Mouse (Mus musculus) heart, embryonic 10.5 days (tissue): ENCODE measurements around the gene Dnajc6. TPM values are rescaled to one million over a fixed set of nuclear protein-coding genes. Genes with fewer than 3 reads are reported as not detected.

Experiments used
- DNase-seq: peaks from one replicate; pipeline ENCODE4 v3.0.0-alpha.2; 2017; ENCODE audit warnings: low spot score
- H3K27ac ChIP-seq: fragments of 300-500 bp; sonication (generic); 2 replicates; pipeline ENCODE4 v1.5.1; 2016; ENCODE audit warnings: mild to moderate bottlenecking
- H3K27me3 ChIP-seq: fragments of 300-500 bp; sonication (generic); 2 replicates; pipeline ENCODE4 v1.6.1; 2016; ENCODE audit warnings: mild to moderate bottlenecking; ENCODE audit not compliant: poor library complexity, insufficient read depth, severe bottlenecking
- H3K36me3 ChIP-seq: fragments of 300-500 bp; sonication (generic); 2 replicates; pipeline ENCODE4 v1.6.1; 2016; ENCODE audit warnings: mild to moderate bottlenecking, moderate library complexity
- H3K4me1 ChIP-seq: fragments of 300-500 bp; sonication (generic); 2 replicates; pipeline ENCODE4 v1.6.1; 2016; ENCODE audit warnings: mild to moderate bottlenecking
- H3K4me3 ChIP-seq: fragments of 300-500 bp; sonication (generic); 2 replicates; pipeline ENCODE4 v1.5.1; 2016; ENCODE audit warnings: mild to moderate bottlenecking, moderate library complexity
- H3K9me3 ChIP-seq: fragments of 300-500 bp; sonication (generic); 2 replicates; pipeline ENCODE4 v1.6.1; 2016; ENCODE audit warnings: mild to moderate bottlenecking, moderate library complexity
- WGBS: fragments of 180-500 bp; shearing (Covaris S2); methylation state at CpG from one replicate; pipeline ENCODE4 v1.1.7; 2016; 5-methylcytosine and 5-hydroxymethylcytosine counted together
- polyA plus RNA-seq: library from polyadenylated mRNA; unstranded; fragments of >200 nt; fragmentation: Nextera tagmentation; extraction: Ambion mirVana; gene quantifications from 2 replicates; pipeline ENCODE4 v1.2.1, GENCODE M21; 2016

Gene Dnajc6
- polyA plus RNA-seq, 1 experiment from 2014 or later, result 0.44 TPM

DNA sequence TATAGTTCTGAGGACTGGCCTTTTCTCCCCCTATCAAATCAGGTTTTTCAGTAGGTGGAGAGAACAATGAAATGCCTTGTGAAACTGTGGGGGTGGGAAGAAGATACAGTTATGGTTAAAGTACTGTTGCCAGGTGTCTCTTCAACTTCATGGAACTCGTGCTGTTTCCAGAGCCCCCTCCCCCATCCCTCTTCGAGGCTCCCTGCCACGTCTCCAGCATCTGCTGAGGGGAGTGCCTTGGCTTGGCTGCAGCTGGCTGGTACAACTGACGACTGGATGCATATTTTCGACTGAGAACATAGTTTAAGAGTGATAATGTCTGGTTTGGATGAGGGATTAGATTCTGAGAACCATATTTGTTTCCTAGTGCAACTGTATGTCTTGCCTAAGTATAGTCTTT, 55.9 kb downstream of the Dnajc6 start:
- WGBS, result 25% methylated on average over 5 of the region's 5 CpGs
- Histone ChIP-seq H3K4me1 (peaks cover 14% of the 10 kb centered on the region), H3K4me3 (no peak overlapping the region), H3K27ac (no peak overlapping the region), H3K9me3 (no peaks in the 10 kb centered on the region), H3K36me3 (no peaks in the 10 kb centered on the region), H3K27me3 (peaks cover 31% of the 10 kb centered on the region)
- DNase-seq, result no peak

DNA sequence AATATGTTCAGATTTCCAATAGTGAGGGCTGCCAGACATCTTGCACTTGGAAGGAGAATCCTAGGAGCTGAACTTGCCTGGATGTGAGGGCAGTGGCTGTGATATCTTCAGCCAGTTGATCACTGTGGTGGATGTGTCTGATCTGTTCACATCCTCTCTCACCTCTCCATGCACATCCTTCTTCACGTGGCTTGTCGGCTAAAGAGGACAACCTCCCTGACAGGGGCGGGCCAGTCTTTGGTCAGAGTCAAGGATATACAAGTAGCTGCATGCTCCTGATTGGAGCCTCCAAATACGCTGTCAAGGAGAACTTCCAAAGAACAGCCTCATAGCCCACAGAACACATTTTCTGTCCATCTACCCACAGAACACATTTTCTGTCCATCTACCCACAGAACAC, 58.6 kb downstream of the Dnajc6 start:
- no peak overlapping the region for H3K4me3 ChIP-seq
- no peaks in the 10 kb centered on the region for H3K9me3 ChIP-seq
- peaks cover 15% of the 10 kb centered on the region for H3K27me3 ChIP-seq
- H3K27ac ChIP-seq, result no peak overlapping the region
- peaks cover 11% of the 10 kb centered on the region for H3K4me1 ChIP-seq
- WGBS, result 86% methylated on average over 4 of the region's 4 CpGs
- DNase-seq, result no peak
- no peaks in the 10 kb centered on the region for H3K36me3 ChIP-seq

DNA sequence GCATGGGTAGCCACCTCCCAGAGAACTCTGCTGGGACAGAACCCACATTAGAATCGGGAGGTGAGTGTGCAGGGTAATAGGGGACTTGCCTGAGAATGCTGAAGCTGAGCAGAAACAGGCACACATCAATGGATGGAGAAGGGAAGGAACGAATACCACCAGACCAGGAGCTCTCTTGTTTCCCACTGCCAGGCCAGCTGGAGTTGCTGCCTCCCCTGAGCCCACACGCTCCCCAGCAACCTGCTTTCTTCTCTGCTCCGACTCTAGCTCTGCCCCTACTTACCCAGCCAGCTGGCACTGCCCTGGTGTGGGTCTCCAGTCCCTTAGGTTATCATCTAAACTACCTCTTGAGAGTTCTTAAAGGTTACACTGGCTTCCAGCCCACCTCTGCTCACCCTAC, 63.7 kb downstream of the Dnajc6 start:
- no peak for DNase-seq
- Histone ChIP-seq H3K4me1 (no peaks in the 10 kb centered on the region), H3K27me3 (0 out of 2 replicates have a peak, but pooled peaks cover 3% of the 10 kb centered on the region), H3K27ac (no peak overlapping the region), H3K4me3 (no peak overlapping the region), H3K36me3 (no peaks in the 10 kb centered on the region), H3K9me3 (no peaks in the 10 kb centered on the region)
- 61% methylated on average over 4 of the region's 4 CpGs for WGBS

DNA sequence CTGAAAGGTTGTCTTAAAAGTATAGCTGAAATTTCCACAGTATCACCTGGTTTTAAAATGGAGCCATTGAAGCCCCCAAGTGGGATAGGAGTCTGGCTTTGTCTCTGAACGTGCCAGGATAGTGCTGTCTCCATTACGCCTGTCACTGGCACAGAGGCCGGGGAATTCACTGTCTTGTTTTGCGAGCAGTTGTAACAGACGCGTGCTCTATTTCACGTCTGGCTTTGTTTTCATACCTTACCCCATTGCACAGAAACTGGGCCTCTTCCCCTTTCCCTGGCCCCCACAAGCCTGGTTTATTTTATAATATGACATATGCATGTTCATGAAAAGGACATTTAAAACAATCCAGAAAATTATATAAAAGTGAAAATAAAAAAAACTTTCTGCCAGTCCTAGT, 66.4 kb downstream of the Dnajc6 start:
- H3K9me3 ChIP-seq, result no peaks in the 10 kb centered on the region
- WGBS, result 84% methylated on average over 7 of the region's 7 CpGs
- 0 out of 2 replicates have a peak, but pooled peaks cover 3% of the 10 kb centered on the region for H3K27me3 ChIP-seq
- DNase-seq, result no peak
- H3K4me1 ChIP-seq, result no peaks in the 10 kb centered on the region
- no peak overlapping the region for H3K4me3 ChIP-seq
- H3K36me3 ChIP-seq, result no peaks in the 10 kb centered on the region
- H3K27ac ChIP-seq, result no peak overlapping the region

DNA sequence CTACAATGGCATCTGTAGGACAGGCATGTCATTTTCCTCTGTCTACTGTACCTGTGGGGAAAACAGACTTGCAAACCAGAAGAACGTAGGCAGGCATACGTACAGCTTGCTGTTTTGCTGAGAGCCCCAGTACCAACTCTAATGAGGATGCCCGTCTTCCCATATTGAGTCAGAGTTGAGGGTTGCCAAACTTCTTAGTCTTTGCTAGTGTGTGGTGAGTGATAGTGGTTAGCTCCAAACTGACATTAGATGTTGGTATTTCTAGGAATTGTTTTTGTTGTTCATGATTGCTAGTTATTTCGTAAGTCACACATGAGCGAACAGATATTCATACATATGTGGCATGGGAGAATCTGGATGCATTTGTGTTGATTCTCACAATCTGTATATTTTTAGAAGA, 67.2 kb downstream of the Dnajc6 start:
- Histone ChIP-seq H3K27me3 (0 out of 2 replicates have a peak, but pooled peaks cover 3% of the 10 kb centered on the region), H3K9me3 (no peaks in the 10 kb centered on the region), H3K27ac (no peak overlapping the region), H3K4me3 (no peak overlapping the region), H3K36me3 (no peaks in the 10 kb centered on the region), H3K4me1 (no peaks in the 10 kb centered on the region)
- no peak for DNase-seq
- WGBS, result 87% methylated on average over 5 of the region's 5 CpGs

DNA sequence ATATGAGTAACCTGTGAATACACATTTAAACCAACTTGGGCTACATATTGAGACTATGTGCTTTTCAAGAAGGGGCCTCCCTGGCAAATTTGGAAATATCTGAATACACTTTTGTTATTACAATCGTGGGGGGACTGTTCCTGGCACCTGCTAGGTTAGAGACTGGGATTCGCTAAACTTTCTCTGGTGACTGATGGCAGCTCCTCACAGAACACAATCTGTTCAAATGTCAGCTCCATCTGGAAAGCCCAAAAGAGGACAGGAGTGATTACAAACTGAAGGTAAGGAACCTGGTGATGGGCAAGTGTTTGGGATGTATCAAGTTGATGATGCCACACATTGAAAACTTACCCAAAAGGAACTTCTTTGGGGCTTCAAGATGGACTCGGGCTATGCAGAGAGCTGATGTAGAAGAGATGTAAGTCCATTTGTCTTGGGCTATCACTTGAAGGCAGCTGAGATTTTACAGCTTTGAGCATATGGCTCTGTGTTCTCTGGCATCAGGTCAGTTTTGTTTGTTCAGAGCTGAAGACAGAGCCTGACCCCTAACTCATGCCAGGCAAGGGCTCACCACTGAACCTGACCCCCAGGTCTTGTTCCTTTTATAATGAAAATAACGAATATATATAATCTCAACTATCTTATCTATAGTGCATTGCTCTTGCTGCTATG, 68.4 kb downstream of the Dnajc6 start:
- no peaks in the 10 kb centered on the region for H3K36me3 ChIP-seq
- DNase-seq, result no peak
- no peak overlapping the region for H3K27ac ChIP-seq
- H3K4me3 ChIP-seq, result no peak overlapping the region
- H3K9me3 ChIP-seq, result no peaks in the 10 kb centered on the region
- 78% methylated on average over 4 of the region's 4 CpGs for WGBS
- no peaks in the 10 kb centered on the region for H3K4me1 ChIP-seq
- H3K27me3 ChIP-seq, result 0 out of 2 replicates have a peak, but pooled peaks cover 3% of the 10 kb centered on the region

DNA sequence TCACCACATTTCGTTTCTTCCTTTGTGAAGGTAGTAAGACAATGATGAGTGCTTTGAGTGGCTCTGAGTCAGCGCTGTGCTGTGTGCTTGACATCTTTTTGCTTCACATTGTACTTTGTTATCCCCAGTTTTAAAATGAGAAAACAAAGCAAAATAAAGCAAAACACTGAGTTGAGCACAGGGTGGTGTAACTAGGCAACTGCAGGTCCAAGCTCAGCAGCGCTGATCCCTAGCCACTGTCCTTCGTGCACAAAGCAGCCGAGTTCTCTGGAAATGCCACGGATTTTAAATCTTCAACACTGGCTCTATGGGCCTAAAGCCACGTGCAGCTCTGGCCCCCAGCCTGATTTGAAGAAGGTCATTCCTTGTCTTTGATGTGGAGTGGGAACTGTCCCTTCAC, 72.6 kb downstream of the Dnajc6 start:
- no peaks in the 10 kb centered on the region for H3K27me3 ChIP-seq
- WGBS, result 67% methylated on average over 7 of the region's 7 CpGs
- H3K36me3 ChIP-seq, result no peaks in the 10 kb centered on the region
- H3K9me3 ChIP-seq, result no peaks in the 10 kb centered on the region
- DNase-seq, result no peak
- H3K27ac ChIP-seq, result no peak overlapping the region
- H3K4me3 ChIP-seq, result no peak overlapping the region
- no peaks in the 10 kb centered on the region for H3K4me1 ChIP-seq

DNA sequence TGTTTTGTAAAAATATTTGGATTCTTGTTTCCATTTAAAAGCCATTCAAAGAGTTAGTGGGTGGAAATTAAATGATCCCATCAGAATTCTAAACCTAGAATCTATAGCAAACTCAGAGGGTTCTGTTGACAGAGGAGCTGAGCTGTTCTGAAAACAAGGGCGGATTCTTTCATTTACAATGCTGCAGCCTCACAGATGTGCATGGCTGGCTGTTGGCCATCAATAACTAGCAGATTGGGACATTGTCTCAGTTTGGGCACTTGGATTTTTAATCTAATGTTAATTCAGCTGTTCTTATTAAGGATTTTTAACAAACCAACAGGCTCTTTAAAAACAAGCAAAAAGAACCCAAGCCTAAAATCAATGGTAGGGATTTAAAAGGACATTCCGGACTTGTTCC, 75.7 kb downstream of the Dnajc6 start:
- no peak for DNase-seq
- no peaks in the 10 kb centered on the region for H3K9me3 ChIP-seq
- WGBS, result 74% methylated on average over 2 of the region's 2 CpGs
- no peak overlapping the region for H3K27ac ChIP-seq
- no peaks in the 10 kb centered on the region for H3K36me3 ChIP-seq
- 0 out of 2 replicates have a peak, but pooled peaks cover 3% of the 10 kb centered on the region for H3K4me1 ChIP-seq
- H3K27me3 ChIP-seq, result no peaks in the 10 kb centered on the region
- H3K4me3 ChIP-seq, result no peak overlapping the region

DNA sequence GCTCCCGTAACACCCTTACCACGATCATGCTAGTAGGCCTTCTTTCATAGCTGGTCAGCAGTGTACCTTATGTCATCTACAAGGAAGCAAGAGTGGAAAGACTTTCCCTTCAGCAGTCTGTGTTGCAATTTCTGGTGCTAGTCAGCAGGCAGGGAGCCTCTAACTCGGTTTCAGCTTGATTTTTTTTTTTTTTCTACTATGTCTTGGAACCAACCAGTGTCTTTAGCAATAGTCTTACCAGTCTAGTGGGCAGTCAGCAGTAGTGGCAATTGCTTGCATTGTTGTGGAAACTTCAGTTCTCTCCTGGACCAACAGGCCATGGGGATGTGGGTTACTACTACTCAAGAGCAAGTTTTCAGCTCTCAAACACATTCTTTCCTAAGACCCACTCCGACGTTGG, 78.9 kb downstream of the Dnajc6 start:
- H3K9me3 ChIP-seq, result no peaks in the 10 kb centered on the region
- H3K36me3 ChIP-seq, result no peaks in the 10 kb centered on the region
- 87% methylated on average over 5 of the region's 5 CpGs for WGBS
- no peak overlapping the region for H3K27ac ChIP-seq
- 0 out of 2 replicates have a peak, but pooled peaks cover 7% of the 10 kb centered on the region for H3K4me1 ChIP-seq
- no peak for DNase-seq
- no peaks in the 10 kb centered on the region for H3K27me3 ChIP-seq
- no peak overlapping the region for H3K4me3 ChIP-seq

DNA sequence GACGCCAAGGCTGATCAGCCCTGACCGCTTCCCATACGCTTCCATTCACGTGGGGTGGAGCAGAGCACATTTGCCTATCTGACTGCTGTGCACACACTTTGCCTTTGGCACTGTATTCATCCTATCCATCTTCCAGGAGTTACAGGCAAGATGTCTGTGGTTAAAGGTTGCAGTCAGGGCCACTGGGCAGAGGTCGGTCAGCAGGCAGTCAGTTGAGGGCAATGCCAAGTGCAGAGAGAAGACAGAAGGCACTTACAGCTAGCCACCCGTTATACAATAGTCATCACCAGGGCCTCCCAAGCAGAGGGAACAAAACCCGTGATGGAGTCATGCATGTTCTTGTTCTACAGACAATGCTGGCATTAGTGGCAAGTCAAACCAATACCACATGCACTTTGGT, 82.3 kb downstream of the Dnajc6 start:
- no peak for DNase-seq
- Histone ChIP-seq H3K9me3 (no peaks in the 10 kb centered on the region), H3K27ac (no peak overlapping the region), H3K4me3 (no peak overlapping the region), H3K27me3 (no peaks in the 10 kb centered on the region), H3K36me3 (no peaks in the 10 kb centered on the region), H3K4me1 (peaks cover 9% of the 10 kb centered on the region; the same call in 1 of the 2 replicates)
- 80% methylated on average over 7 of the region's 7 CpGs for WGBS

DNA sequence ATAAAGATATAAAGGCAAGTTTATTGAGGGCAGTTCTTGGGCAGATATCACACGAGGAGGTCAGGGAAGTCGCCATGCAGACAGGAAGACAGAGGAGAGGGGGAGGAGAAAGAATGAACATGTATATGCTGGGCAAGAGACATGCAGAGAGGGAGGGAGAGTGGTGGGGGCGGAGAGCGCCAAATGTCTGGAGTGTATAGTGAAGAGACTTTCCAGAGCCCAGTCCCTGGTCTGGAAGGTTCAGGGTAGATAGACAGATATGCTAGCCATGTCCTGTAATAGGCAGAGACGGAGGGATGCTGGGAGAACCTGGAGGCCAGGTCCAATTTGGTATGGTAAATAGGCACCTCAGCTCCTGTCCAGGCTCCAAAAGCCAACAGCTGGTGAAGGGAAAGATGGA, 83.1 kb downstream of the Dnajc6 start:
- Histone ChIP-seq H3K4me3 (no peak overlapping the region), H3K27me3 (no peaks in the 10 kb centered on the region)
- 70% methylated on average over 5 of the region's 5 CpGs for WGBS

DNA sequence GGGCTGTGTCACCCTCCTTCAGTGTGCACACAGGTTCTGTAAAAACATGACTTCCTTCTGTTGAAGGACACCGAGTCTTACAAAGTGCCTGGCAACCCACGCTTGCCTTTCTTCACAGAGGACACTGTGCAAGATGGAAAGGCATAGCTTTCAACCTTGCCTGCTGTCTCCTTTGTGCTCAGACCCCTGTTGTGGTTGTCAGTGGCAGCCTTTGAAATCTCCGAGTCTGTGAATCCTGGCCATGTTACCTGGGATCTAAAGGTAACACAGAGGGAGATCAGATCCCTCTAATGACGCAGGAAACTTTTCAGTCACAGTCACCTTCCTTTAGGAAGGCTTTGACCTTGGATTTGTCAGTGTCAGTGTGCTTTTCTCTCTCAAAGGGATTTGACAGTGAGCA, 84.7 kb downstream of the Dnajc6 start:
- Histone ChIP-seq H3K27me3 (no peaks in the 10 kb centered on the region), H3K4me3 (no peak overlapping the region), H3K27ac (no peak overlapping the region), H3K36me3 (no peaks in the 10 kb centered on the region), H3K4me1 (peaks cover 13% of the 10 kb centered on the region), H3K9me3 (no peaks in the 10 kb centered on the region)
- DNase-seq, result no peak
- 73% methylated on average over 4 of the region's 4 CpGs for WGBS

More for the DNA sequence above, 83.1 kb downstream of the Dnajc6 start:
- H3K4me1 ChIP-seq, result peaks cover 9% of the 10 kb centered on the region; the same call in 1 of the 2 replicates
- H3K9me3 ChIP-seq, result no peaks in the 10 kb centered on the region
- H3K27ac ChIP-seq, result no peak overlapping the region
- H3K36me3 ChIP-seq, result no peaks in the 10 kb centered on the region
- DNase-seq, result no peak

DNA sequence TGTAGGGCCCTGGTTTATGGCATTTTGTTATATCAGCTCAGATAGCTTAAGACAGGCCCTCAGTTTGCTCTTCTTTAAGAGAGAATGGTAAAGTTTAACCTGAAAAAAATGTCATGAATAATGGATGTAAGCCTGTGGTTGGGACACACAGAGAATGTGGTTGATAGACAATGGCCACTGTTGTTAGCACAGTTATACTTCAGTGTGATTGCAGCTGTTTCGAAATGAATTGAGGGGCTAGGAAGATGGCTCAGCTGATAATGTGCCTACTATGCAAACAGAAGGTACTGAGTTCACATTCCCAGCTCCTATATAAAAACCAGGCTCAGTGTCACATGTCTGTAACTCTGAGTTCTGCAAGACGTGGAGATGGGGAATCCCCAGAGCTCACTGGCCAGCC, 86.4 kb downstream of the Dnajc6 start:
- WGBS, result 70% methylated on average over 2 of the region's 2 CpGs
- Histone ChIP-seq H3K27me3 (no peaks in the 10 kb centered on the region), H3K27ac (no peak overlapping the region), H3K36me3 (no peaks in the 10 kb centered on the region), H3K4me3 (no peak overlapping the region), H3K4me1 (peaks cover 13% of the 10 kb centered on the region), H3K9me3 (no peaks in the 10 kb centered on the region)
- DNase-seq, result no peak
